Mouse (Mus musculus) liver, postnatal 0 days (tissue): ENCODE measurements at regions not wholly inside any gene's neighbourhood (a gene's known extent, or its start where the extent isn't known, plus 50 kb on each side); places are given as distances from the start of the nearest gene placed in this dataset.

Experiments used
- ATAC-seq: fragments of 200-750 bp; cut with Nextera tagmentation; 2 replicates; pipeline ENCODE4 v1.8.0; 2017; ENCODE audit warnings: mild to moderate bottlenecking, moderate library complexity
- DNase-seq: peaks from one replicate; pipeline ENCODE4 v3.0.0-alpha.2; 2016
- H3K27ac ChIP-seq: fragments of 300-500 bp; sonication (generic); 2 replicates; pipeline ENCODE4 v1.5.1; 2014; ENCODE audit warnings: antibody characterized with exemption, moderate library complexity, mild to moderate bottlenecking, low read depth
- H3K27me3 ChIP-seq: fragments of 300-500 bp; sonication (generic); 2 replicates; pipeline ENCODE4 v1.6.1; 2014; ENCODE audit warnings: low read length, control low read depth, mixed read lengths; ENCODE audit not compliant: insufficient read depth
- H3K36me3 ChIP-seq: fragments of 300-500 bp; sonication (generic); replicated peaks from 2 replicates; pipeline ENCODE4 v1.6.1; 2014; ENCODE audit warnings: mild to moderate bottlenecking, control low read depth, low read length, moderate library complexity, mixed read lengths; ENCODE audit not compliant: insufficient read depth
- H3K4me1 ChIP-seq: fragments of 300-500 bp; sonication (generic); 2 replicates; pipeline ENCODE4 v1.6.1; 2014; ENCODE audit warnings: antibody characterized with exemption, mild to moderate bottlenecking, control low read depth; ENCODE audit not compliant: insufficient read depth
- H3K4me2 ChIP-seq: fragments of 300-500 bp; sonication (generic); 2 replicates; pipeline ENCODE4 v1.6.1; 2014; ENCODE audit warnings: low read depth, mild to moderate bottlenecking, low read length, moderate library complexity, mixed read lengths
- H3K4me3 ChIP-seq: fragments of 300-500 bp; sonication (generic); 2 replicates; pipeline ENCODE4 v1.5.1; 2014; ENCODE audit warnings: low read depth, low read length
- H3K9ac ChIP-seq: fragments of 300-500 bp; sonication (generic); replicated peaks from 2 replicates; pipeline ENCODE4 v1.6.1; 2014; ENCODE audit warnings: mild to moderate bottlenecking, moderate library complexity
- H3K9me3 ChIP-seq: fragments of 300-500 bp; sonication (generic); 2 replicates; pipeline ENCODE4 v1.6.1; 2016; ENCODE audit warnings: mild to moderate bottlenecking, control low read depth, low read length, mixed read lengths
- CTCF ChIP-seq: sonication (generic); IDR thresholded peaks from 2 replicates; pipeline ENCODE4 v1.5.1; 2016; ENCODE audit warnings: antibody characterized with exemption, low read depth
- EP300 ChIP-seq: IDR thresholded peaks from 2 replicates; pipeline ENCODE4 v1.6.1; 2016; ENCODE audit warnings: antibody characterized with exemption, low read depth, mild to moderate bottlenecking
- WGBS: fragments of 180-500 bp; shearing (Covaris S2); extraction: QIAGEN DNeasy Blood & Tissue Kit; methylation state at CpG from one replicate; pipeline ENCODE4 v1.1.7; 2014; ENCODE audit not compliant: insufficient replicate concordance; 5-methylcytosine and 5-hydroxymethylcytosine counted together

DNA sequence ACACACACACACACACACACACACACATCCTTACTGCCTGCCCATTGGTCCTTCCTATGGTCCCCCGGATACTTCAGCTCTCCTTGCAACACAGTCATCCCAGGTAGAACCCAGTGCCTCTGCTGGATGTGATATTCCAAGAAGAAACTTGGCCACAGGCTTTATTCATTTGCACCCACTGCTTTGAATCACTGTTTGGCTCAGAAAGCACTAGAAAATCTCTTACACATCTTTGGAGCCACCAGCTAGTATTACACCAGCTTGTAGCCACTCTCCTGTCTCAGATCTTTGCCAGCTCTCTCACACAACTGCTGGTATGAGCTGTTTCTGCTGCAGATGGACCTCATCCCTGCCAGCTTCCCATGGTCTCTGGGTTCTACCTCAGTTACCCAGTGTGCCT is 57.7 kb upstream of the Gm21915 start:
- Histone ChIP-seq H3K27ac (peak overlapping the region; percentile 41), H3K9ac (no peak overlapping the region), H3K9me3 (no peaks in the 10 kb centered on the region), H3K4me1 (peaks cover 11% of the 10 kb centered on the region; the same call in 1 of the 2 replicates), H3K4me3 (no peak overlapping the region), H3K36me3 (no peaks in the 10 kb centered on the region), H3K4me2 (no peak overlapping the region), H3K27me3 (0 out of 2 replicates have a peak, but pooled peaks cover 3% of the 10 kb centered on the region)
- ATAC-seq (peak; percentile 2; the same call in 1 of the 2 replicates), DNase-seq (no peak)
- TF ChIP-seq EP300 = no peak
- TF ChIP-seq CTCF = no peak
- 75% methylated on average over 1 of the region's 1 CpGs for WGBS

DNA sequence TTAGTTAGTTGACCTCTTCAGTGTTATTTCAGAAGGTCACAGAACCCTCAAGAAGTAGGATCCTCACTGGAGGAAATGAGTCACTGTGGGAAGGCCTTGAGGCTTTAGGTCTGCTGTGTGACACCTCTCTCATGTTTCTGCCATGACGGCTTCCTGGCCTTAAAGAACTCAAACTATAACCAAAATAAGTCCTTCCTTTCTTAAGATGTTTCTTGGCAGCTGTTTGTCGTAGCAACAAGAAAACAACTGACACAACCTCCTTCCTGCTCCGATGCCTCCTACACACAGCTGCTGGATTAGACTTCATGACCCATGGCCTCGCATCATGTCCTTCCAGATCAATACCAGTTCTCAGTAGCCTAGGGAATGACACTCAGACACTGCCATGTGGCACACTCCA is 58.1 kb upstream of the Gm21915 start:
- no peak for TF ChIP-seq CTCF
- TF ChIP-seq EP300 = no peak
- no peaks in the 10 kb centered on the region for H3K36me3 ChIP-seq
- H3K27ac ChIP-seq = peak overlapping the region; percentile 41; the same call in 1 of the 2 replicates
- DNase-seq (no peak), ATAC-seq (no peak)
- H3K9me3 ChIP-seq = no peaks in the 10 kb centered on the region
- H3K27me3 ChIP-seq = 0 out of 2 replicates have a peak, but pooled peaks cover 3% of the 10 kb centered on the region
- no peak overlapping the region for H3K4me3 ChIP-seq
- H3K4me2 ChIP-seq = no peak overlapping the region
- H3K4me1 ChIP-seq = peaks cover 10% of the 10 kb centered on the region; the same call in 1 of the 2 replicates
- no peak overlapping the region for H3K9ac ChIP-seq
- WGBS = 69% methylated on average over 4 of the region's 4 CpGs

DNA sequence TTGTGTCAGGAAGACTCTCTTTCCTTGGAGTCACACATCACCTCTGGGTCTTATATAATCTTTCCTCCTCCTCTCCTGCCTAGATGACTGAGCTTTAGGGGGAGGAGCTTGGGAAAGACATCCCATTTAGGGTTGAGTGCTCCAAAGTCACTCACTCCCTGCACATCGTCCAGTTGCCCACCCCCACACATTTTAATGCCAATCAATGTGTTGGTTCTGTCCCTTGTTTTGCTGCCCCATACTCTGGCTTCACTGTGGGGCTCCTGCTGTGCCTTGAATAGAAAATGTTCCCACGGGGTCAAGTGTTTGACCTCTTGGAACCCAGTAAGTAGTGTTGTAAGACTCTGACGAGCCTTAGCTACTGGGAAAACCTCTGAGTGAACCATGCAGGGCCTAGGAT is 58.8 kb upstream of the Gm21915 start:
- Histone ChIP-seq H3K4me2 (no peak overlapping the region), H3K4me3 (no peak overlapping the region), H3K36me3 (no peaks in the 10 kb centered on the region), H3K27me3 (no peaks in the 10 kb centered on the region), H3K9me3 (no peaks in the 10 kb centered on the region), H3K4me1 (peaks cover 3% of the 10 kb centered on the region; the same call in 1 of the 2 replicates), H3K9ac (no peak overlapping the region), H3K27ac (no peak overlapping the region)
- WGBS = 77% methylated on average over 3 of the region's 3 CpGs
- DNase-seq (no peak), ATAC-seq (no peak)
- TF ChIP-seq CTCF = no peak
- no peak for TF ChIP-seq EP300

DNA sequence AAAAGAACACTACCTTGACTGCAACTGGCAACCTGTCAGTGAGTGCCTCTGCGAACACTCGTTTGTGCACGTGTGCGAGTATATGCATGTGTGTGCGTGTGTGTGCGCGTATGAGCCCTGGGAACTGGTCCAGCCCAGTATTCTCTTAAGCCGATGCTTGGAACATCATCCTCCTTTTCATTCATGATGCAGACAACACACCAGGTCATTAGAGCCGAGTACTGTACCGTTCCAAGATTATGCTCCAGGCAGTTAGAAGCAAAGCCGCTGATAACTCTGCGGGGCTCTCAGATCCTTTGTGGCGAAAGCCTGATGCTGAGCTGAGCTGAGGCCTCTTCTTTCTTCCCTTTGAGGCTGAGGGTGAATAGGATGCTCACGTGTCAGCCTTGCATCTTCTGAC is 61.8 kb upstream of the Gm21915 start:
- no peak for TF ChIP-seq EP300
- 86% methylated on average over 14 of the region's 14 CpGs for WGBS
- no peak for DNase-seq

DNA sequence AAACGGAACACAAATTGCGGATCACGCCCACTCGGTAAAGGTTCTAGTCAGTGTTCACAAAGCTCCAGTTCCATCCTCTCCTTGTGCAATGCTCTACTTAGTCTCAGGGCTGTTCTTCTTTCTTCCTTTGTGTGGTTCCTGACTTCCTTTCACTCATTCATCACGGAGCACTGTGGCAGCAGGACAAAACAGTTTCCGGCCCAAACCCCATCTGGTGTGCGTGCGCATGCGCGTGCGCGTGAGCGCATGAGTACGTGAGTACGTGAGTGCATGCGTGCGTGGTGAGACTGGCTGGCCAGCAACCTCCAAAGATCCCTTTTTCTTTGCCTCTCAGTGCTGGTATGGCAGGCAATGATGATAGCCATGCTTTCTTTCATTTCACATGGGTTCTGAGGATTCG is 62.5 kb upstream of the Gm21915 start:
- ATAC-seq (no peak), DNase-seq (no peak)
- Histone ChIP-seq H3K4me2 (no peak overlapping the region), H3K4me1 (peaks cover 2% of the 10 kb centered on the region), H3K27ac (no peak overlapping the region), H3K9ac (no peak overlapping the region), H3K4me3 (no peak overlapping the region), H3K27me3 (no peaks in the 10 kb centered on the region), H3K9me3 (no peaks in the 10 kb centered on the region), H3K36me3 (no peaks in the 10 kb centered on the region)
- TF ChIP-seq CTCF (no peak), EP300 (no peak)
- 70% methylated on average over 18 of the region's 18 CpGs for WGBS

More for the DNA sequence above, 61.8 kb upstream of the Gm21915 start:
- ATAC-seq = no peak
- no peaks in the 10 kb centered on the region for H3K27me3 ChIP-seq
- no peaks in the 10 kb centered on the region for H3K9me3 ChIP-seq
- H3K4me3 ChIP-seq = no peak overlapping the region
- H3K36me3 ChIP-seq = no peaks in the 10 kb centered on the region
- H3K27ac ChIP-seq = no peak overlapping the region
- no peak overlapping the region for H3K9ac ChIP-seq
- H3K4me2 ChIP-seq = no peak overlapping the region
- H3K4me1 ChIP-seq = peaks cover 2% of the 10 kb centered on the region; the same call in 1 of the 2 replicates

DNA sequence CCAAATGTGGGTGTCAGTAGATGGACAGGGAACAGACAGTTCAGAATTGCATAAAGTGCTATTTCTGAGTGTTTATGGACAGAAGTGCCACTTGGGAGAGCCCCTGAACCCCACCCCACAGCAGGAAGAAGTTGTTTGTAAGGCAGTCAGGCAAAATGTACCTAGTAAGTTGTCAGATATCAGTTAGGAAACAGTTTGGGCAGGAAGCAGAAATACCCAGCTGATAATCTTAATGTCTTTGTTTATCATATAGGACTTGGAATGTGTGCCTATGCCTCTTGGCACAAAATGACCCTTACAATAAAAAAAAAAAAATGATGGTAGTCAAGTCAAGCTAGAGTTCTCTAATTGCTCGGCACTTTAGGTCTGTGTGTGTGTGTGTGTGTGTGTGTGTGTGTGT is 66.9 kb upstream of the Gm21915 start:
- H3K27me3 ChIP-seq = no peaks in the 10 kb centered on the region
- no peak for DNase-seq
- 33% methylated on average over 1 of the region's 1 CpGs for WGBS

DNA sequence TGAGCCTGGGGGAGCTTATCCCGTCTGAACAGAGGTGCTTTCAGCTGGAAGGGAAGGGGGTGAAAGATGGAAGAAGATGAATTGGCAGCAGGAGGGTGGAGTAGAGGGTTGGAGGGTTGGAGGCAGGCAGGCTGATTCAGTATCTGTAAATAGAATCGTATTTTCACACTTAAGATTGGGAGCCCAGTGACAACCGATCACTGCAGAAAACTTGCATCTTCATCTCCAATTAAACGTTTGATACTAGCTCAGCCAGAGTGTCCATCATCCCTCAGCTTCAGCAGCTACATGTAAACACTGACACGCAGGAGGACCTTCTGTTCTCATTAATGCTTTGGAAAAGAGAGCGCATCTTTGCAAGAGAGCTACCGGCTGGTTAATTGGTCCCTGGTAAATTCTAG is 67.2 kb upstream of the Gramd1b start:
- TF ChIP-seq EP300 (no peak), CTCF (no peak)
- Histone ChIP-seq H3K9ac (no peak overlapping the region), H3K9me3 (peaks cover 4% of the 10 kb centered on the region), H3K36me3 (no peaks in the 10 kb centered on the region), H3K27me3 (no peaks in the 10 kb centered on the region), H3K4me2 (no peak overlapping the region), H3K4me1 (no peaks in the 10 kb centered on the region; the same call in 1 of the 2 replicates), H3K4me3 (no peak overlapping the region), H3K27ac (no peak overlapping the region)
- DNase-seq (no peak), ATAC-seq (no peak)
- WGBS = 76% methylated on average over 7 of the region's 7 CpGs

More for the DNA sequence above, 66.9 kb upstream of the Gm21915 start:
- Histone ChIP-seq H3K4me1 (no peaks in the 10 kb centered on the region; the same call in 1 of the 2 replicates), H3K4me3 (no peak overlapping the region), H3K36me3 (no peaks in the 10 kb centered on the region), H3K27ac (no peak overlapping the region), H3K9ac (no peak overlapping the region), H3K9me3 (peaks cover 4% of the 10 kb centered on the region), H3K4me2 (no peak overlapping the region)
- peak; percentile 27; the same call in 1 of the 2 replicates for TF ChIP-seq EP300
- TF ChIP-seq CTCF = no peak
- no peak for ATAC-seq
